Mouse (Mus musculus): ENCODE measurements around the gene Myo5c.

DNA sequence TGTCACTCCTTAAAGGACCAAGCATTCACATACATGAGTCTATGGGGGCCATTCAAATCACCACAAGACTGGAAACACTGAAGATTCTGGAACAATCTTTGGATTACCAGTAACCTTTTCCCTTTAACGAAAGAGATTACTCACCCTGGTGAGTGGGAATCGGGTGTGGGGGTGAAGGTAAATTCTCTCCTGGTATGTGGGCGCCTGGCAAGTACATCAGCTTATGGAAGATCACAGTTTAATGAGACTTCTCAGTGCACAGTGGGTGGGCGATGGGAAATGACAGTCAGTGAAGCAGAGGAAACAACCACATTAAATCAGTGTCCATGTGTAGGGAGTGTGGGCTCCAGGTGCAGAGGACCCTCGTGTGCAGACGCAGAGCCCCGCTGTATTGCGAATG lies 99.0 kb downstream of the Myo5c start:
- TF ChIP-seq HCFC1 (IDR thresholded peaks at IDR 0.05; ENCODE audit: low read depth, low read length), result no peak
- no peak for TF ChIP-seq CTCF (conservative IDR thresholded peaks at IDR 0.05 in 1 of 2, IDR thresholded peaks at IDR 0.05 in 1 of 2; ENCODE audit: low read depth in 2 of 2, low read length in 2 of 2)
- TF ChIP-seq JUND (conservative IDR thresholded peaks at IDR 0.05; ENCODE audit: low read depth, low read length), result no peak
- TF ChIP-seq POLR2A (IDR thresholded peaks at IDR 0.05; ENCODE audit: low read depth, low read length), result no peak

All from CH12.LX (cell line).